Mouse (Mus musculus) ES-Bruce4 (cell line): ENCODE data around the gene Erich3. TPM values are rescaled to one million over a fixed set of nuclear protein-coding genes. Genes with fewer than 3 reads are reported as not detected.

Experiments used
- H3K27ac ChIP-seq: 2 replicates; pipeline ENCODE4 v1.5.1; 2012; ENCODE audit warnings: low read length, inconsistent platforms; ENCODE audit not compliant: insufficient read depth
- H3K27me3 ChIP-seq: 2 replicates; pipeline ENCODE4 v1.6.1; 2012; ENCODE audit warnings: mild to moderate bottlenecking, low read length, inconsistent platforms; ENCODE audit not compliant: control insufficient read depth, poor library complexity, insufficient read depth, severe bottlenecking
- H3K36me3 ChIP-seq: 2 replicates; pipeline ENCODE4 v1.6.1; 2012; ENCODE audit warnings: inconsistent platforms, mild to moderate bottlenecking, low read length, moderate library complexity; ENCODE audit not compliant: control insufficient read depth, poor library complexity, insufficient read depth, severe bottlenecking
- H3K4me1 ChIP-seq: one replicate; pipeline ENCODE4 v1.8.1; 2011; ENCODE audit warnings: low read length; ENCODE audit not compliant: control insufficient read depth, insufficient read depth
- H3K4me3 ChIP-seq: 2 replicates; pipeline ENCODE4 v1.5.1; 2011; ENCODE audit warnings: low read depth, mild to moderate bottlenecking, low read length
- H3K9ac ChIP-seq: 2 replicates; pipeline ENCODE4 v1.6.1; 2012; ENCODE audit warnings: low read depth, mild to moderate bottlenecking, inconsistent platforms; ENCODE audit not compliant: poor library complexity, severe bottlenecking
- H3K9me3 ChIP-seq: replicated peaks from 2 replicates; pipeline ENCODE4 v1.6.1; 2012; ENCODE audit warnings: mild to moderate bottlenecking, low read length, inconsistent platforms; ENCODE audit not compliant: control insufficient read depth, poor library complexity, insufficient read depth, severe bottlenecking
- CTCF ChIP-seq: IDR thresholded peaks from one replicate; pipeline ENCODE4 v1.8.1; 2011; ENCODE audit warnings: low read depth, low read length
- EP300 ChIP-seq: IDR thresholded peaks from 2 replicates; pipeline ENCODE4 v1.6.1; 2011; ENCODE audit warnings: low read depth, low read length; ENCODE audit not compliant: insufficient read depth
- POLR2A ChIP-seq: IDR thresholded peaks from one replicate; pipeline ENCODE4 v1.8.1; 2011; ENCODE audit warnings: low read length; ENCODE audit not compliant: insufficient read depth
- polyA plus RNA-seq: library from polyadenylated mRNA; stranded (reverse); fragments of >200 nt; gene quantifications from 2 replicates; pipeline ENCODE4 v1.2.4, GENCODE M21; 2011; ENCODE audit warnings: low read depth; ENCODE audit not compliant: missing spikeins, insufficient read depth, insufficient read length

Erich3 gene
- polyA plus RNA-seq, 1 experiment = 0.67 TPM

GRCm38 (mm10) chr3:154778836-154779595, 115.4 kb downstream of the Erich3 start:
- H3K4me1 ChIP-seq = peaks cover 4% of the 10 kb centered on the region
- no peak overlapping the region for H3K27ac ChIP-seq
- H3K27me3 ChIP-seq = no peaks in the 10 kb centered on the region
- H3K9ac ChIP-seq = no peak overlapping the region
- H3K36me3 ChIP-seq = no peaks in the 10 kb centered on the region
- H3K9me3 ChIP-seq = no peaks in the 10 kb centered on the region
- H3K4me3 ChIP-seq = no peak overlapping the region
- TF ChIP-seq POLR2A = no peak
- no peak for TF ChIP-seq EP300
- no peak for TF ChIP-seq CTCF

GRCm38 (mm10) chr3:154786354-154786753, 122.7 kb downstream of the Erich3 start:
- Histone ChIP-seq H3K9me3 (no peaks in the 10 kb centered on the region), H3K4me1 (no peaks in the 10 kb centered on the region), H3K4me3 (no peak overlapping the region), H3K9ac (no peak overlapping the region), H3K27me3 (no peaks in the 10 kb centered on the region), H3K36me3 (no peaks in the 10 kb centered on the region), H3K27ac (no peak overlapping the region)
- TF ChIP-seq EP300 = no peak

GRCm38 (mm10) chr3:154787611-154788010, 124.0 kb downstream of the Erich3 start:
- H3K36me3 ChIP-seq = no peaks in the 10 kb centered on the region
- no peak for TF ChIP-seq CTCF
- TF ChIP-seq EP300 = no peak
- TF ChIP-seq POLR2A = no peak
- H3K9me3 ChIP-seq = no peaks in the 10 kb centered on the region
- H3K4me3 ChIP-seq = no peak overlapping the region
- H3K9ac ChIP-seq = no peak overlapping the region
- H3K27me3 ChIP-seq = no peaks in the 10 kb centered on the region
- no peaks in the 10 kb centered on the region for H3K4me1 ChIP-seq
- no peak overlapping the region for H3K27ac ChIP-seq

- TF ChIP-seq EP300 = no peak
- TF ChIP-seq POLR2A = no peak
- TF ChIP-seq CTCF = no peak
- Histone ChIP-seq H3K9ac (no peak overlapping the region), H3K4me3 (no peak overlapping the region), H3K27ac (no peak overlapping the region), H3K9me3 (no peaks in the 10 kb centered on the region), H3K4me1 (no peaks in the 10 kb centered on the region), H3K27me3 (no peaks in the 10 kb centered on the region), H3K36me3 (no peaks in the 10 kb centered on the region)
Observed at GRCm38 (mm10) chr3:154793571-154793970, 129.9 kb downstream of the Erich3 start.

GRCm38 (mm10) chr3:154798806-154799205, 135.1 kb downstream of the Erich3 start:
- Histone ChIP-seq H3K36me3 (no peaks in the 10 kb centered on the region), H3K9me3 (no peaks in the 10 kb centered on the region), H3K27me3 (no peaks in the 10 kb centered on the region), H3K9ac (no peak overlapping the region), H3K4me3 (no peak overlapping the region), H3K27ac (no peak overlapping the region), H3K4me1 (no peaks in the 10 kb centered on the region)
- TF ChIP-seq POLR2A (no peak), EP300 (no peak), CTCF (no peak)

- Histone ChIP-seq H3K9ac (no peak overlapping the region), H3K4me3 (no peak overlapping the region), H3K27ac (no peak overlapping the region), H3K9me3 (no peaks in the 10 kb centered on the region), H3K36me3 (no peaks in the 10 kb centered on the region), H3K27me3 (no peaks in the 10 kb centered on the region), H3K4me1 (no peaks in the 10 kb centered on the region)
- TF ChIP-seq POLR2A (no peak), EP300 (no peak), CTCF (no peak)
Observed at GRCm38 (mm10) chr3:154800454-154800853, 136.8 kb downstream of the Erich3 start.
